Mouse (Mus musculus) erythroblast, adult 5-6 weeks (primary cell): ENCODE measurements around the gene Hpdl. TPM values are rescaled to one million over a fixed set of nuclear protein-coding genes. Genes with fewer than 3 reads are reported as not detected.
"Not testable (repeated sequence)": the region's sequence is repeated elsewhere in the genome, so short reads cannot be mapped to it uniquely, and the experiment has no call there.

Source experiments
- ATAC-seq: replicated peaks from 2 replicates; pipeline ENCODE4 v1.8.0; 2016; ENCODE audit warnings: moderate number of reproducible peaks, mild to moderate bottlenecking, moderate TSS enrichment, inconsistent platforms; ENCODE audit not compliant: poor library complexity, low FRiP score, severe bottlenecking
- total RNA-seq, 2 experiments: library from RNA; stranded (forward) in 1 of 2; stranded (reverse) in 1 of 2; fragments of 150-400 nt in 1 of 2; fragments of 200-764, 138-1000 nt in 1 of 2; gene quantifications; 2 replicates each; pipeline versions ENCODE4 v1.2.3 to v1.2.4; 2015 to 2017; ENCODE audit warnings: low replicate concordance in 2 of 2

Hpdl gene
- total RNA-seq (2015; ENCODE audit: low replicate concordance) = not detected in 2 replicates
- not detected in 2 replicates for total RNA-seq (2017; ENCODE audit: low replicate concordance)

DNA sequence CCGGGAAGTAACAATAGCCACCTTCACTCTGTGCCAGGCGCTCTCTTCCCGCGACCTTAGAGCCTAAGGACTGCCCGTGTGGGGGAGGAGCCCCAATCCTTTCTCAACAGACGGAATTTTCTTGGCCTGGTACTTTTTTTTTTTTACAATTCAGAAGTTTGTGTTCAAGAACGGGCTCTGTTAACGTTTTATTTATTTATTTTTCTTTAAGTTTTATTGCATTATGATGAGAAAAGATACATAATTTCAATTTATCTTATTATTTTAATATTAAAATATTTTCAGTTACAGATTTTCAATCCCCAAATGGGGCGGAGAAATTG lies at the start of gene Hpdl:
TSS of gene Hpdl (minus strand) at position 14 of the 323 bp plus-strand sequence.
- ATAC-seq = no peak

- no peak for ATAC-seq
Measured at GRCm38 (mm10) chr4:116869898-116870297, 48.4 kb upstream of the Hpdl start.

GRCm38 (mm10) chr4:116862023-116862422 lies 40.5 kb upstream of the Hpdl start:
- ATAC-seq = no peak

DNA sequence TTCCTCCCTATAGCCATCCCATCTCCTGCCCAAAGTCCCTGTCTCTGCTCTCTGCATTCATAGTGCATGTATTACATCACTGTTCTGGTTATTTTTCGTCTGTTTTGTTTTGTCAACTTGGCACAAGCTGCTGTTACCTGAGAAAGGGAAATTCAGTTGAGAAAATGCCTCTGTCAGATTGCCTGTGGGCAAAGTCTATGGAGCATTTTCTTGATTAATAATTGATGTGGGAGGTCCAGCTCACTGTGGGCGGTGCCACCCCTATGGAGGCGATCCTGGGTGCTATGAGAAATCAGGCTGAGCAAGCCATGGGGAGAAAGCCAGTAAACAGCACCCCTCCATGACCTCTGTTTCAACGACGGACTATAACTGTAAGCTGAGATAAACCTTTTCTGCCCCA lies 38.2 kb upstream of the Hpdl start:
- no peak for ATAC-seq

DNA sequence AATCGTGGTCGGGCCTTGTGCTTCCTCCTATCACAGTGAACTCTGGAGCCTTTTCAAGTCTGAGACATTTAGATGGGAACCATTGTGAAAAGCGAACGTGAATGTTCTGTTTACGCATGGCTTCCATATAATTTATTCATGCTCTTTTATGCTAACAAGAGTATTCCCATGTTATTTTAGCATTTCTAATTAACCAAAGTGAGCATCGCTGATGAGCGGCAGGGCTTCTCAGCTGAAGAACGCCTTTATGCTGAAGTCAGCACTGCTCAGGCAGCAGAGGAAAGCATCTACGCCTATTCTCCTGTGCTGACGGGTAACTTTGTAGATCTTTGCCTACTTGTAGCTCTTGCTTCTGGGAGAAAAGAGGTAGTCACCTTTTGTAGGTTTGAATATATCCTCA lies 35.7 kb upstream of the Hpdl start:
- ATAC-seq = no peak

DNA sequence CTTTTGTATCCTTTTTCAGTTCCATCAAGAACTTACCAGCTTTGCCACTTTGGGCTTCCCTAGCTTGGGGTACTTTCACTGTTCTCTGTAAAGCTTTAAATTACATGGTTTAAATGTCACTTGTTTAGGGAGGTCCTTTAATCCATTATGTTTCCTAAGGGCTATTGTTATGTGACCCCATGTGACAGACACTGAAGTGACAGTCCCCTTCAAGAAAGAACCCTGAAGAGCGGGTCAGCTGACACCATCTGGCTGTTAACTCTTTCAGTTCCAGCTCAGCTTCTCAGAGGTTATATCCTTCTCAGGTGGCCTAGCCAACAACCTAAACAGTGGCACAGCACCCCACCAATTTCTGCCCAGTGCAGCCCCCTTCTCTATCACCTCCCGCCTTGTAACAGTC lies 32.8 kb upstream of the Hpdl start:
- no peak for ATAC-seq

GRCm38 (mm10) chr4:116849901-116850300 lies 28.4 kb upstream of the Hpdl start:
- ATAC-seq = no peak

- ATAC-seq = no peak
Measured at GRCm38 (mm10) chr4:116844324-116844723, 22.8 kb upstream of the Hpdl start.

- ATAC-seq = no peak
Measured at GRCm38 (mm10) chr4:116840841-116841240, 19.3 kb upstream of the Hpdl start.

GRCm38 (mm10) chr4:116840096-116840495 lies 18.6 kb upstream of the Hpdl start:
- ATAC-seq = not testable (repeated sequence)

DNA sequence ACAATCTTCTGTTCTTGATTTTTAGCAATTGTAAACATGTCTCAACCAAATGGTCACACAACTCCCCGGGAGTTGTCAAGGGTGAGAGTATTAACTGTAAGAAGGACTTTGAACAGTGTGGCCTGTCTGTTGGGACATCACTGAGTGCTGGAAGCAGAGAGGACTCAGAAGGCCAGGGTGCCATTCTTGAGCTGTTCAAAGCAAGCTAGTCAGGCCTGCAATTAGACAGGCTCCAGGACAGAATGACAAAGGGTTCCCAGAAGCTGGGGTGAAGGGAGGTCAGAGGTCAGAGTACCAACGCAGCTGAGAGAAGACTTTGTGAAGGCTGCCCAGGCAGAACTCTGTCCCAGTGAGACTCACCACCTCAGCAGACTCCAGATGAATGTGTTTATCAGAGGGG lies 17.5 kb upstream of the Hpdl start:
- no peak for ATAC-seq

DNA sequence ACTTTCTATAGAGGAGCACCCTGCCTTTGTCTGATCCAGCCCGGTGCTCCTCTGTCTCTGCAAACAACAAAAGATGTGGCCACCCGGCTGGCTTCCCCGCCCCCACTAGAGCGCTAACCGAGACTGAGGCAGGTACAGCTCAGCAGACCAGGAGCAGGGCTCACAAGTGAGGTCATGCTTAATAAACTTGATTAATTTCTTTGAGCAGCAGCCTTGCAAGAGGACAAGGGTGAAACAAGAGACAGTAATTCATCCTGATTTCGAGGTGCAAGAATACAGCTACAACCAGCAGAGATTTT lies 8.5 kb upstream of the Hpdl start:
- no peak for ATAC-seq

GRCm38 (mm10) chr4:116829364-116830069 lies 8.0 kb upstream of the Hpdl start:
- ATAC-seq = no peak

- peak; percentile 78 for ATAC-seq
Measured at GRCm38 (mm10) chr4:116827819-116828218, 6.3 kb upstream of the Hpdl start.

DNA sequence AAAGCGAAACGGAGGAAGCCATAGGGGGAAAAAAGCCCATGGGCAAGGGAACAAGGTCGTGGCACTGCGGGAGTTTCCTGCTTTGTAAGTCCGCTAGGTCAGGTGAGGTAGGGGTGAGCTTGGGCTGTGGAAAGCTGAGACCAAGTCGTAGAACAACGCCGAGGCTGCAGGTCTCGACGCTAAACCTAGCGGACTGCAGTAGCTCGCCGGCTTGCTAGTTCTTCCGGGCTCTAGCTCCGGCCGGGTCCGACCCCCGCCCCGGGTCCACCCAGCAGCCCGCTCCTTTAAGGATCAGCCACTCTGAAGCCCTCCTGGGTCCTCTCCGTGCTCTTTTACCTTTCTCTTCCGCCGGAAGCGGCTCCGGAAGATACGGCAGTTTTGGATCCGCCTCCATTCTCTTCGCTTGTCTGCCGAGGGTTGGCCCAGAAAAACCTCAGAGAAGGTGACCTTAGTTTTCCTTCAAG lies 3.1 kb upstream of the Hpdl start:
- ATAC-seq = peak; percentile 34; the same call in 1 of the 2 replicates

- ATAC-seq = peak; percentile 82
Measured at GRCm38 (mm10) chr4:116820902-116821693, 409 bp downstream of the Hpdl start.

- ATAC-seq = no peak
Measured at GRCm38 (mm10) chr4:116819968-116820901, 1.3 kb downstream of the Hpdl start.

- no peak for ATAC-seq
Measured at GRCm38 (mm10) chr4:116817486-116817885, 4.0 kb downstream of the Hpdl start.

GRCm38 (mm10) chr4:116815276-116815675 lies 6.2 kb downstream of the Hpdl start:
- no peak for ATAC-seq

GRCm38 (mm10) chr4:116811012-116811411 lies 10.5 kb downstream of the Hpdl start:
- ATAC-seq = no peak
